Mouse (Mus musculus): ENCODE measurements around the gene Rps29. TPM values are rescaled to one million over a fixed set of nuclear protein-coding genes. Genes with fewer than 3 reads are reported as not detected.
A peak's percentile ranks its signal among the peaks of the same experiment; 100 is the strongest.

The Rps29 gene
- polyA plus RNA-seq, 1 experiment from 2014 or later = 1,046 TPM

DNA sequence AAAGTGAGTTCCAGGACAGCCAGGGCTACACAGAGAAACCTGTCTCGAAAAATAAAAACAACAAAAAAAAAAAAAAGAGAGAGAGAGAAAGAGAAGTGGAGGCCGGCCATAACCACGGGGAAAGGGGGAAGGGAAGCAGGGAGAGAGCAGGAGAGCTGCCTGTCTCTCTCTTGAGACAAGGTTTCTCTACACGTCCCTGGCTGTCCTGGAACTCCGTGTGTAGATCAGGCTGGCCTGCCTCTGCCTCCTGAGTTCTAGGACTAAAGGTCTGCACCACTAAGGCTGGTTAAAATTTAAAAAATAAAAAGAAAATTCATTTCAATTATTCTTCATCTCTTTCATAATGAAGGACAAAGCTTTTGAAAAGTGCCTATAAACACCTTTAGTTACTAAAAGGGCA, 32.4 kb upstream of the Rps29 start:
- H3K27ac ChIP-seq (replicated peaks) = no peak overlapping the region
- H3K9me3 ChIP-seq (replicated peaks) = no peaks in the 10 kb centered on the region
- H3K4me3 ChIP-seq (replicated peaks) = no peak overlapping the region
- H3K4me1 ChIP-seq (replicated peaks) = peaks cover 29% of the 10 kb centered on the region
- no peak overlapping the region for H3K9ac ChIP-seq
- WGBS (ENCODE audit: insufficient replicate concordance) = 67% methylated on average over 5 of the region's 5 CpGs
- no peaks in the 10 kb centered on the region for H3K27me3 ChIP-seq
- H3K36me3 ChIP-seq (replicated peaks) = peaks cover 55% of the 10 kb centered on the region
- H3K4me2 ChIP-seq = no peak overlapping the region
- ATAC-seq (ENCODE audit: insufficient read depth) = no peak

DNA sequence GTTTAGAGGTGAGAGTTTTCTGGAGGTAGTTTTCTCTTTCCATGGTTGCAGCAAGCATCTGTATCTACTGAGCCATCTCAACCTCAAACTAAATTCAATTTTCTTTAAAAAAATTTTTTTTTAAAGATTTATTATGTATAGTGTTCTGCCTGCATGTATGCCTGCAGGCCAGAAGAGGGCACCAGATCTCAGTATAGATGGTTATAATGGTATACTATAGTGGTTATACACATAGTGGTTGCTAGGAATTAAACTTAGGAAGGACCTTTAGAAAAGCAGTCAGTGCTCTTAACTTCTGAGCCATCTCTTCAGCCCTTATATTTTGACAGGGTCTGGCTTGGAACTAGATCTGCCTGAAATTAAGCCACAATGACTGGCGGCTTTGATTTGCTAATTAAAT, 31.5 kb upstream of the Rps29 start:
- no peak overlapping the region for H3K4me3 ChIP-seq (replicated peaks)
- peaks cover 33% of the 10 kb centered on the region for H3K4me1 ChIP-seq (replicated peaks)
- no peaks in the 10 kb centered on the region for H3K9me3 ChIP-seq (replicated peaks)
- ATAC-seq (ENCODE audit: insufficient read depth) = no peak
- H3K27me3 ChIP-seq = no peaks in the 10 kb centered on the region
- no peak overlapping the region for H3K4me2 ChIP-seq
- H3K9ac ChIP-seq = no peak overlapping the region
- H3K27ac ChIP-seq (replicated peaks) = no peak overlapping the region
- WGBS (ENCODE audit: insufficient replicate concordance) = 84% methylated on average over 1 of the region's 1 CpGs
- H3K36me3 ChIP-seq (replicated peaks) = peaks cover 58% of the 10 kb centered on the region

GRCm38 (mm10) chr12:69190074-69190473, 31.1 kb upstream of the Rps29 start:
- Histone ChIP-seq H3K36me3 (replicated peaks) (peaks cover 60% of the 10 kb centered on the region), H3K9me3 (replicated peaks) (no peaks in the 10 kb centered on the region), H3K9ac (no peak overlapping the region), H3K4me3 (replicated peaks) (no peak overlapping the region), H3K4me1 (replicated peaks) (peaks cover 37% of the 10 kb centered on the region), H3K27me3 (no peaks in the 10 kb centered on the region), H3K4me2 (no peak overlapping the region), H3K27ac (replicated peaks) (no peak overlapping the region)
- WGBS (ENCODE audit: insufficient replicate concordance) = 85% methylated on average over 9 of the region's 9 CpGs
- no peak for ATAC-seq (ENCODE audit: insufficient read depth)

DNA sequence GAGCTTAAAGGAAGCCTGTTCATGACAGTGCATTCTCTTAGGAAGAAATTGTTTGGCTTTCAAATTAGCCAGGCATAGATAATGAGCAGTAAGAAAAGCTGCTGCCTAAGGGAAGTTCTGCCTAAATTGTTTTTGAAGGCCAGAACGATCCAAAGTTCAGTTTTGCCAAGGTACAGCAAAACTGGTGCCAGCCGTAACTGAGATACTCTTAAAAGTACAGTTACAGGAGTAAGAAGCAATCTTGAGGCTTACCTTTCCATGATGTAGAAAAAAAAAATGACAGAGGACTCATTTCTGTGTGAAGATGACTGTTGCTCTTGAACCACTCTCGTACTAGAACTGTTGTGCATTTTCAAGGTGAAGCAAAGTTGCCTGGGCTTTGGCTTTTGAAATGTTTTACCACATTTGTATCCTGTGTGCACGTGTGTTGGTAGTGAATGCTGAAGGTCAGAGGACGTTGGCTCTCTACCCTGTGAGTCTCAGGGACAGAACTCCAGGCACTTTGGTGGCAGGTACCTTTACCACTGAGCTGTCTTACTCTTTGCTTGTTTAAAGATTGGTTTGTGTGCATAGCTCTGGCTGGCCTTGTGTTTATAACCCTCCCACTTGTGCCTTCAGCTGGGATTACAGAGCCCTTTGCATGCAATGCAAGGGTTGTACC, 28.0 kb upstream of the Rps29 start:
- no peaks in the 10 kb centered on the region for H3K9me3 ChIP-seq (replicated peaks)
- no peak overlapping the region for H3K9ac ChIP-seq
- peak overlapping the region; percentile 57 for H3K27ac ChIP-seq (replicated peaks)
- no peak for ATAC-seq (ENCODE audit: insufficient read depth)
- WGBS (ENCODE audit: insufficient replicate concordance) = 57% methylated on average over 5 of the region's 5 CpGs
- peak overlapping the region; percentile 39 for H3K4me2 ChIP-seq
- no peaks in the 10 kb centered on the region for H3K27me3 ChIP-seq
- H3K36me3 ChIP-seq (replicated peaks) = peaks cover 53% of the 10 kb centered on the region
- H3K4me3 ChIP-seq (replicated peaks) = peak overlapping the region; percentile 18
- peaks cover 34% of the 10 kb centered on the region for H3K4me1 ChIP-seq (replicated peaks)

- ATAC-seq (ENCODE audit: insufficient read depth) = no peak
- H3K27me3 ChIP-seq = no peaks in the 10 kb centered on the region
- H3K4me3 ChIP-seq (replicated peaks) = peak overlapping the region; percentile 90
- H3K9me3 ChIP-seq (replicated peaks) = no peaks in the 10 kb centered on the region
- WGBS (ENCODE audit: insufficient replicate concordance) = 35% methylated on average over 7 of the region's 7 CpGs
- peaks cover 49% of the 10 kb centered on the region for H3K36me3 ChIP-seq (replicated peaks)
- H3K9ac ChIP-seq = peak overlapping the region; percentile 87
- H3K27ac ChIP-seq (replicated peaks) = peak overlapping the region; percentile 93
- H3K4me1 ChIP-seq (replicated peaks) = peaks cover 37% of the 10 kb centered on the region
- H3K4me2 ChIP-seq = peak overlapping the region; percentile 97
Measured at GRCm38 (mm10) chr12:69185371-69185770, 26.4 kb upstream of the Rps29 start.

GRCm38 (mm10) chr12:69184342-69185295, 25.6 kb upstream of the Rps29 start:
- Histone ChIP-seq H3K36me3 (replicated peaks) (peaks cover 44% of the 10 kb centered on the region), H3K4me1 (replicated peaks) (peaks cover 37% of the 10 kb centered on the region), H3K27me3 (no peaks in the 10 kb centered on the region), H3K4me2 (peak overlapping the region; percentile 97), H3K4me3 (replicated peaks) (peak overlapping the region; percentile 90), H3K27ac (replicated peaks) (peak overlapping the region; percentile 93), H3K9me3 (replicated peaks) (no peaks in the 10 kb centered on the region), H3K9ac (peak overlapping the region; percentile 87)
- ATAC-seq (ENCODE audit: insufficient read depth) = peak; percentile 51
- under 1% methylated on average over 86 of the region's 86 CpGs for WGBS (ENCODE audit: insufficient replicate concordance)

GRCm38 (mm10) chr12:69183583-69184308, 24.8 kb upstream of the Rps29 start, which contains the start of the genes Rpl36al and Mgat2:
TSS of gene Rpl36al (minus strand) at chr12:69184083.
TSS of gene Mgat2 (plus strand) at chr12:69184157.
- H3K9ac ChIP-seq = peak within 1 kb of the TSS; percentile 90
- H3K27me3 ChIP-seq = no peaks in the 10 kb centered on the region
- H3K4me2 ChIP-seq = peak within 1 kb of the TSS; percentile 97
- H3K4me1 ChIP-seq (replicated peaks) = peaks cover 37% of the 10 kb centered on the region
- peaks cover 40% of the 10 kb centered on the region for H3K36me3 ChIP-seq (replicated peaks)
- WGBS (ENCODE audit: insufficient replicate concordance) = under 1% methylated on average over 84 of the region's 84 CpGs
- ATAC-seq (ENCODE audit: insufficient read depth) = peak; percentile 97
- peak within 1 kb of the TSS; percentile 90 for H3K4me3 ChIP-seq (replicated peaks)
- no peaks in the 10 kb centered on the region for H3K9me3 ChIP-seq (replicated peaks)
- peak within 1 kb of the TSS; percentile 93 for H3K27ac ChIP-seq (replicated peaks)

DNA sequence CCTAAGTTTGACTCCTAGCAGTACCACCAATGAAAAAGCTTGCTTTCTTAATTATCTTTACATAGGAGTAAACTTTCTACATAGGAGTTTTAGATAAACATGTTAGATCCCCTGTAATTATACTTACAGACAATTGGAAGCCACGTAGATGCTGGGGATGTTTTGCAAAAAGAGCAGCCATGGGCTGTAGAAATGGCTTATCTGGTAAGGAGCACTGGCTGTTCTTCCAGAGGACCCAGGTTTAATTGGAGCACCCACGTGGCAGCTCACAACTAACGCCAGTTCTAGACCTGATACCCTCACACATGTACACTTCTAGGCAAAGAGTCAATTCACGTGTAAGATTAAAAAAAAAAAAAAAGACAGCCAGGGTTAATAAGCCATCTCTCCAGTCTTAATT, 22.8 kb upstream of the Rps29 start:
- ATAC-seq (ENCODE audit: insufficient read depth) = no peak
- H3K27me3 ChIP-seq = no peaks in the 10 kb centered on the region
- no peak overlapping the region for H3K27ac ChIP-seq (replicated peaks)
- no peak overlapping the region for H3K9ac ChIP-seq
- H3K4me1 ChIP-seq (replicated peaks) = peaks cover 23% of the 10 kb centered on the region
- 61% methylated on average over 4 of the region's 4 CpGs for WGBS (ENCODE audit: insufficient replicate concordance)
- H3K9me3 ChIP-seq (replicated peaks) = no peaks in the 10 kb centered on the region
- H3K36me3 ChIP-seq (replicated peaks) = peaks cover 45% of the 10 kb centered on the region
- H3K4me2 ChIP-seq = no peak overlapping the region
- H3K4me3 ChIP-seq (replicated peaks) = no peak overlapping the region

DNA sequence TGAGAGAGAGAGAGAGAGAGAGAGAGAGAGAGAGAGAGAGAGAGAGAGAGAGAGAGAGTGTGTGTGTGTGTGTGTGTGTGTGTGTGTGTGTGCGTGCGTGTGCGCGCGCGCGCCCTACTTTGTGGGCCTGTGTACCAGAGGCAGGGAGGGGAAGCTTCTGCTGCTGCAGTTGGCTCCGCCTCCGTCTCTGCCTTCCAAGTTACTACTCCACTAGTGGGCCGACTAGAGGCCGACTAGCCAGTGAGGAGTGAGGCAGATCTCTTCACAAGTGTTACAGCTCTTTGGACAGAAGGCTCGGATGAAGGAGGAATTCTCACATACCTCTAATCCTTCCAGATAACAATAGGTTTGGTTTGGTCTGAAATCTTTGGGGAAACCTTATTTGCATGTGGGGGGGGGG, 20.4 kb upstream of the Rps29 start:
- no peak overlapping the region for H3K27ac ChIP-seq (replicated peaks)
- no peak overlapping the region for H3K9ac ChIP-seq
- H3K27me3 ChIP-seq = no peaks in the 10 kb centered on the region
- H3K4me1 ChIP-seq (replicated peaks) = peaks cover 6% of the 10 kb centered on the region
- H3K9me3 ChIP-seq (replicated peaks) = no peaks in the 10 kb centered on the region
- no peak for ATAC-seq (ENCODE audit: insufficient read depth)
- H3K4me2 ChIP-seq = no peak overlapping the region
- WGBS (ENCODE audit: insufficient replicate concordance) = 66% methylated on average over 12 of the region's 12 CpGs
- H3K36me3 ChIP-seq (replicated peaks) = peaks cover 64% of the 10 kb centered on the region
- H3K4me3 ChIP-seq (replicated peaks) = no peak overlapping the region

GRCm38 (mm10) chr12:69177526-69177925, 18.5 kb upstream of the Rps29 start:
- H3K9ac ChIP-seq = no peak overlapping the region
- H3K4me1 ChIP-seq (replicated peaks) = peaks cover 6% of the 10 kb centered on the region; the same call in 1 of the 2 replicates
- WGBS (ENCODE audit: insufficient replicate concordance) = 86% methylated on average over 3 of the region's 3 CpGs
- H3K9me3 ChIP-seq (replicated peaks) = no peaks in the 10 kb centered on the region
- no peak overlapping the region for H3K4me2 ChIP-seq
- no peak for ATAC-seq (ENCODE audit: insufficient read depth)
- H3K27me3 ChIP-seq = no peaks in the 10 kb centered on the region
- peaks cover 81% of the 10 kb centered on the region for H3K36me3 ChIP-seq (replicated peaks)
- H3K4me3 ChIP-seq (replicated peaks) = no peak overlapping the region
- H3K27ac ChIP-seq (replicated peaks) = no peak overlapping the region

GRCm38 (mm10) chr12:69175975-69176374, 17.0 kb upstream of the Rps29 start:
- H3K27me3 ChIP-seq = no peaks in the 10 kb centered on the region
- H3K27ac ChIP-seq (replicated peaks) = no peak overlapping the region
- no peak overlapping the region for H3K4me2 ChIP-seq
- no peak overlapping the region for H3K4me3 ChIP-seq (replicated peaks)
- H3K9me3 ChIP-seq (replicated peaks) = no peaks in the 10 kb centered on the region
- H3K9ac ChIP-seq = no peak overlapping the region
- 73% methylated on average over 3 of the region's 3 CpGs for WGBS (ENCODE audit: insufficient replicate concordance)
- ATAC-seq (ENCODE audit: insufficient read depth) = peak; percentile 24; the same call in 1 of the 2 replicates
- peaks cover 5% of the 10 kb centered on the region for H3K4me1 ChIP-seq (replicated peaks)
- H3K36me3 ChIP-seq (replicated peaks) = peaks cover 79% of the 10 kb centered on the region

Data from liver, embryonic 15.5 days (tissue).